Mouse (Mus musculus) forebrain, postnatal 0 days (tissue): ENCODE results near the gene Rrn3. TPM values are rescaled to one million over a fixed set of nuclear protein-coding genes. Genes with fewer than 3 reads are reported as not detected.
"Not testable (repeated sequence)": the region's sequence is repeated elsewhere in the genome, so short reads cannot be mapped to it uniquely, and the experiment has no call there.

Experiments used
- ATAC-seq: fragments of 200-750 bp; cut with Nextera tagmentation; 2 replicates; pipeline ENCODE4 v1.8.0; 2017; ENCODE audit warnings: mild to moderate bottlenecking, moderate library complexity
- DNase-seq: peaks from one replicate; pipeline ENCODE4 v3.0.0-alpha.2; 2015
- H3K27ac ChIP-seq: fragments of 300-500 bp; sonication (generic); 2 replicates; pipeline ENCODE4 v1.5.1; 2014; ENCODE audit warnings: low read depth, mild to moderate bottlenecking, antibody characterized with exemption, low read length, moderate library complexity, mixed read lengths
- H3K27me3 ChIP-seq: fragments of 300-500 bp; sonication (generic); 2 replicates; pipeline ENCODE4 v1.6.1; 2014; ENCODE audit warnings: mild to moderate bottlenecking, low read length, mixed read lengths; ENCODE audit not compliant: insufficient read depth
- H3K36me3 ChIP-seq: fragments of 300-500 bp; sonication (generic); 2 replicates; pipeline ENCODE4 v1.6.1; 2014; ENCODE audit warnings: mild to moderate bottlenecking, moderate library complexity; ENCODE audit not compliant: insufficient read depth
- H3K4me1 ChIP-seq: fragments of 300-500 bp; sonication (generic); 2 replicates; pipeline ENCODE4 v1.6.1; 2014; ENCODE audit warnings: antibody characterized with exemption; ENCODE audit not compliant: insufficient read depth
- H3K4me2 ChIP-seq: fragments of 300-500 bp; sonication (generic); 2 replicates; pipeline ENCODE4 v1.6.1; 2014; ENCODE audit warnings: low read depth, mild to moderate bottlenecking, moderate library complexity
- H3K4me3 ChIP-seq: fragments of 300-500 bp; sonication (generic); 2 replicates; pipeline ENCODE4 v1.5.1; 2014; ENCODE audit warnings: low read depth, low read length, mixed read lengths
- H3K9ac ChIP-seq: fragments of 300-500 bp; sonication (generic); 2 replicates; pipeline ENCODE4 v1.6.1; 2014; ENCODE audit warnings: mild to moderate bottlenecking
- H3K9me3 ChIP-seq: fragments of 300-500 bp; sonication (generic); 2 replicates; pipeline ENCODE4 v1.6.1; 2016; ENCODE audit warnings: low read length
- CTCF ChIP-seq: sonication (generic); IDR thresholded peaks from 2 replicates; pipeline ENCODE4 v1.5.1; 2016; ENCODE audit warnings: antibody characterized with exemption, control low read depth, low read depth
- WGBS: fragments of 180-500 bp; shearing (Covaris S2); extraction: QIAGEN DNeasy Blood & Tissue Kit; methylation state at CpG from one replicate; pipeline ENCODE4 v1.1.7; 2014; 5-methylcytosine and 5-hydroxymethylcytosine counted together
- polyA plus RNA-seq: library from polyadenylated mRNA; unstranded; fragments of >200 nt; fragmentation: Nextera tagmentation; extraction: Ambion mirVana; gene quantifications from 2 replicates; pipeline ENCODE4 v1.2.1, GENCODE M21; 2015
- total RNA-seq: library from RNA; depleted of rRNA; stranded (reverse); fragments of >200 nt; gene quantifications from 2 replicates; pipeline ENCODE4 v1.2.3, GENCODE M21; 2014

The Rrn3 gene
- total and polyA plus RNA-seq, 2 experiments from 2014 or later, result 80.7 to 104 TPM

DNA sequence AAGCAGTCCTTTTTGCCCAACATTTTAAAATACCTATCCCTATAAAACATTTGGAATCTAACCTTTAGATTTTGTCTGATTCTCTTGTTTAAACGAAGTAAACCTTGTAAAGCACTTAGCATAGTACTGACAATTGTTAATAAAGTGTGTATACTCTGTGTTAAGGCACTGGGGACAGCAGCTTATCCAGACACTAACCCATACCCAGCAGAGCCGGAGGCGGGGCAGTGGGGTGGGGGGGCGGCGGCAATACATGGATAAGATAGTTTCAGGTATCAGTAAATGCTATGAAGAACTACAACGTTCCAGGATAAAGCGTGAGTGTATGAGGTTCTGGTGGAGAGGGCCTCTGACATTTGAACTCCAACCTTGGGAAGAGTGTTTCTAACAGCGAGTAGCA, 708 bp downstream of the Rrn3 start:
- Histone ChIP-seq H3K36me3 (peaks cover 14% of the 10 kb centered on the region), H3K4me3 (peak overlapping the region; percentile 75), H3K4me2 (peak overlapping the region; percentile 59), H3K4me1 (peaks cover 15% of the 10 kb centered on the region), H3K9me3 (no peaks in the 10 kb centered on the region), H3K27me3 (no peaks in the 10 kb centered on the region), H3K9ac (peak overlapping the region; percentile 91), H3K27ac (peak overlapping the region; percentile 87)
- no peak for TF ChIP-seq CTCF
- WGBS, result 38% methylated on average over 8 of the region's 8 CpGs
- ATAC-seq, result no peak
- DNase-seq, result no peak

GRCm38 (mm10) chr16:13785932-13786331, 5.4 kb downstream of the Rrn3 start:
- WGBS, result 83% methylated on average over 3 of the region's 3 CpGs
- no peak overlapping the region for H3K4me3 ChIP-seq
- TF ChIP-seq CTCF, result no peak
- no peak overlapping the region for H3K9ac ChIP-seq
- no peaks in the 10 kb centered on the region for H3K27me3 ChIP-seq
- H3K27ac ChIP-seq, result no peak overlapping the region
- no peak overlapping the region for H3K4me2 ChIP-seq
- peaks cover 56% of the 10 kb centered on the region for H3K36me3 ChIP-seq
- DNase-seq, result no peak
- H3K4me1 ChIP-seq, result peaks cover 9% of the 10 kb centered on the region; the same call in 1 of the 2 replicates
- ATAC-seq, result no peak
- no peaks in the 10 kb centered on the region for H3K9me3 ChIP-seq

DNA sequence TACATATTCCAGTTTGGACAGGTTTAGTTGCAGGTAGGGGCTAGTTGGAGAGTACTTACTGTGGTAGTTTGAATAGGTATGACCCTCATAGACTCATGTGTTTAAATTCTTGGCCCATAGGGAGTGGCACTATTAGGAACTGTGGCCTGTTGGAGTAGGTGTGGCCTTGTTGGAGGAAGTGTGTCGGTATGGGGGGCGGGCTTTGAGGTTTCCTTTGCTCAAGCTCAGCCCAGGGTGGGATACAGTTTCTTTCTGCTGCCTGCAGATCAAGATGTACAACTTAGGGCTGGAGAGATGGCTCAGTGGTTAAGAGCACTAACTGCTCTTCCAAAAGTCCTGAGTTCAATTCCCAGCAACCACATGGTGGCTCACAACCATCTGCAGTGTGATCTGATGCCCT, 12.9 kb downstream of the Rrn3 start:
- H3K27ac ChIP-seq, H3K4me3 ChIP-seq, DNase-seq, H3K4me1 ChIP-seq, ATAC-seq, H3K4me2 ChIP-seq, H3K9ac ChIP-seq, H3K27me3 ChIP-seq, H3K9me3 ChIP-seq: not testable (repeated sequence)
- WGBS, result 94% methylated on average over 2 of the region's 2 CpGs
- H3K36me3 ChIP-seq, result peaks cover 89% of the 10 kb centered on the region

DNA sequence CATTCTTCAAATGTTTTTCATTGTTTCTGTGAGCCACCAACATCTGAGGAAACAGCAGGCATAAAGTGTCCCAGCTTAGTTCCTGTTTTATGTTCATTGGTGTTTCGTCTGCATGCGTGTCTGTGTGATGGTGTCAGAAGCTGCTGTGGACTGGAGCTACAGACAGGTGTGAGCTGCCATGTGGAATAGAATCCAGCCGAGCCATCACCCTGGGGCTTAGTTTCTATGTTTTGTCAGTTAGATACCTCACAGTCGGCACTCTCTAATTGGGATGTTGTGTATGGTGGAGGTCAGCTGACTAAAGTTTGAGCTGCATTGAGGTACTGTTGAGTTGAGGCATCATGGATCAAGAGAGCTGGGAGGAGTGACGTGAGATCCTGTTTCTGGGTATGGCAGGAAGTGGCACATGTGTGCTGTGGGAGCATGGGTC, 16.3 kb downstream of the Rrn3 start:
- no peak overlapping the region for H3K27ac ChIP-seq
- no peak for TF ChIP-seq CTCF
- no peak overlapping the region for H3K4me2 ChIP-seq
- H3K4me3 ChIP-seq, result no peak overlapping the region
- H3K9ac ChIP-seq, result no peak overlapping the region
- H3K36me3 ChIP-seq, result peaks cover 90% of the 10 kb centered on the region
- no peaks in the 10 kb centered on the region for H3K27me3 ChIP-seq
- no peak for DNase-seq
- no peaks in the 10 kb centered on the region for H3K4me1 ChIP-seq
- 93% methylated on average over 5 of the region's 5 CpGs for WGBS
- no peak for ATAC-seq
- H3K9me3 ChIP-seq, result no peaks in the 10 kb centered on the region

GRCm38 (mm10) chr16:13801231-13801630, 20.7 kb downstream of the Rrn3 start:
- Histone ChIP-seq H3K4me1 (no peaks in the 10 kb centered on the region), H3K36me3 (peaks cover 77% of the 10 kb centered on the region), H3K9me3 (no peaks in the 10 kb centered on the region), H3K27me3 (no peaks in the 10 kb centered on the region), H3K4me2 (no peak overlapping the region), H3K4me3 (no peak overlapping the region), H3K27ac (no peak overlapping the region), H3K9ac (no peak overlapping the region)
- ATAC-seq (no peak), DNase-seq (no peak)
- WGBS, result 92% methylated on average over 4 of the region's 4 CpGs
- no peak for TF ChIP-seq CTCF

DNA sequence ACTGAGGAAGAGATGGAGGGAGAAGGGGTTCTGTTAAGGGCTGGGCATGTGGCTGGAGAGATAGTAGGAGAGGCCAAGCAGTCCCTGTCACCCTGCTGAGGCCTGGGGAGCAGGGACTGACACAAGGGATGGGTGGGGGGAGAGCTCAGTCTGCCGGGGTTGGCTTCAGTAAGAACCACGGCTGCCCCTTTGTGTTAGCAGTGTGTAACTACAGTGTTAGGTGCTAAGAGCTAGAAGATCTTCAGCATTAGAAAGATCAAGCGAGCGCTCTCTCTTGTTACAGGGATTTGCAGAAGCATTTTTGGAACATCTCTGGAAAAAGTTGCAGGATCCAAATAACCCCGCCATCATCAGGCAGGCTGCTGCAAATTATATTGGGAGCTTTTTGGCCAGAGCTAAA, 24.2 kb downstream of the Rrn3 start:
- no peak overlapping the region for H3K9ac ChIP-seq
- no peak overlapping the region for H3K27ac ChIP-seq
- H3K9me3 ChIP-seq, result no peaks in the 10 kb centered on the region
- H3K36me3 ChIP-seq, result peaks cover 75% of the 10 kb centered on the region
- H3K4me3 ChIP-seq, result no peak overlapping the region
- H3K4me2 ChIP-seq, result no peak overlapping the region
- DNase-seq, result no peak
- peak; percentile 69; the same call in 1 of the 2 replicates for ATAC-seq
- no peaks in the 10 kb centered on the region for H3K27me3 ChIP-seq
- peak; percentile 33 for TF ChIP-seq CTCF
- WGBS, result 85% methylated on average over 5 of the region's 5 CpGs
- no peaks in the 10 kb centered on the region for H3K4me1 ChIP-seq

- no peaks in the 10 kb centered on the region for H3K4me1 ChIP-seq
- H3K36me3 ChIP-seq, result peaks cover 81% of the 10 kb centered on the region
- no peak overlapping the region for H3K27ac ChIP-seq
- no peak overlapping the region for H3K4me3 ChIP-seq
- ATAC-seq (no peak), DNase-seq (no peak)
- no peak overlapping the region for H3K4me2 ChIP-seq
- WGBS, result 98% methylated on average over 4 of the region's 4 CpGs
- no peak overlapping the region for H3K9ac ChIP-seq
- H3K9me3 ChIP-seq, result no peaks in the 10 kb centered on the region
- no peak for TF ChIP-seq CTCF
- no peaks in the 10 kb centered on the region for H3K27me3 ChIP-seq
Measured at GRCm38 (mm10) chr16:13807616-13808015, 27.1 kb downstream of the Rrn3 start.

GRCm38 (mm10) chr16:13808410-13808809, 27.9 kb downstream of the Rrn3 start:
- Histone ChIP-seq H3K36me3 (peaks cover 85% of the 10 kb centered on the region), H3K4me3 (no peak overlapping the region), H3K4me2 (no peak overlapping the region), H3K9me3 (no peaks in the 10 kb centered on the region), H3K4me1 (no peaks in the 10 kb centered on the region), H3K9ac (no peak overlapping the region), H3K27ac (no peak overlapping the region), H3K27me3 (no peaks in the 10 kb centered on the region)
- no peak for TF ChIP-seq CTCF
- WGBS, result 91% methylated on average over 7 of the region's 7 CpGs
- DNase-seq, result no peak
- ATAC-seq, result no peak
